Mouse (Mus musculus) liver, adult 2 months (tissue): ENCODE measurements around the gene Sh2d6. TPM values are rescaled to one million over a fixed set of nuclear protein-coding genes. Genes with fewer than 3 reads are reported as not detected.

ENCODE experiments used
- DNase-seq: peaks from one replicate; pipeline ENCODE4 v3.0.0-alpha.2; 2011; ENCODE audit warnings: low read depth, low spot score; ENCODE audit errors: extremely low read depth
- H3K27ac ChIP-seq: fragments of 200-500 bp; replicated peaks from 2 replicates; pipeline ENCODE4 v1.5.1; 2012; ENCODE audit warnings: low read depth, mild to moderate bottlenecking, control low read depth, inconsistent platforms, low read length; ENCODE audit not compliant: insufficient read depth
- H3K27me3 ChIP-seq: fragments of 200-500 bp; 2 replicates; pipeline ENCODE4 v1.6.1; 2012; ENCODE audit warnings: mild to moderate bottlenecking, moderate library complexity, low read length, inconsistent platforms; ENCODE audit not compliant: control insufficient read depth, insufficient read depth
- H3K36me3 ChIP-seq: fragments of 200-500 bp; 2 replicates; pipeline ENCODE4 v1.6.1; 2012; ENCODE audit warnings: low read length, inconsistent platforms; ENCODE audit not compliant: control insufficient read depth, insufficient read depth
- H3K4me1 ChIP-seq: fragments of 200-500 bp; 2 replicates; pipeline ENCODE4 v1.6.1; 2011; ENCODE audit warnings: low read length; ENCODE audit not compliant: control insufficient read depth, insufficient read depth
- H3K4me3 ChIP-seq: fragments of 200-500 bp; 2 replicates; pipeline ENCODE4 v1.5.1; 2011; ENCODE audit warnings: low read depth, mild to moderate bottlenecking, control low read depth, low read length, moderate library complexity; ENCODE audit not compliant: insufficient read depth
- H3K79me2 ChIP-seq: fragments of 200-500 bp; 2 replicates; pipeline ENCODE4 v1.6.1; 2012; ENCODE audit warnings: inconsistent platforms, mild to moderate bottlenecking, low read length, moderate library complexity; ENCODE audit not compliant: control insufficient read depth, insufficient read depth
- H3K9ac ChIP-seq: fragments of 200-500 bp; 2 replicates; pipeline ENCODE4 v1.6.1; 2012; ENCODE audit warnings: low read depth, mild to moderate bottlenecking, control low read depth, inconsistent platforms, low read length
- CTCF ChIP-seq: fragments of 200-500 bp; IDR thresholded peaks from 2 replicates; pipeline ENCODE4 v1.5.1; 2011; ENCODE audit warnings: low read depth, low read length, control low read depth
- POLR2A ChIP-seq: fragments of 200-500 bp; IDR thresholded peaks from 2 replicates; pipeline ENCODE4 v1.6.1; 2011; ENCODE audit warnings: low read length, control low read depth; ENCODE audit not compliant: insufficient read depth; ENCODE audit errors: extremely low read depth
- WGBS: fragments of 180-500 bp; shearing (Covaris S2); methylation state at CpG from one replicate; pipeline ENCODE4 v1.1.7; 2018; 5-methylcytosine and 5-hydroxymethylcytosine counted together
- polyA plus RNA-seq: library from polyadenylated mRNA; depleted of rRNA; stranded (reverse); fragments of >200 nt; gene quantifications from 2 replicates; pipeline ENCODE4 v1.2.3, GENCODE M21; 2012
- total RNA-seq: library from RNA; depleted of rRNA; stranded (reverse); fragments of >200 nt; gene quantifications from 2 replicates; pipeline ENCODE4 v1.2.3, GENCODE M21; 2014

Gene Sh2d6
- total and polyA plus RNA-seq, 2 experiments, result not detected

- Histone ChIP-seq H3K9ac (no peak overlapping the region), H3K79me2 (peaks cover 4% of the 10 kb centered on the region; the same call in 1 of the 2 replicates), H3K4me1 (peaks cover 22% of the 10 kb centered on the region), H3K27me3 (no peaks in the 10 kb centered on the region), H3K27ac (no peak overlapping the region), H3K4me3 (no peak overlapping the region), H3K36me3 (peaks cover 4% of the 10 kb centered on the region; the same call in 1 of the 2 replicates)
- TF ChIP-seq CTCF (no peak), POLR2A (no peak)
- no peak for DNase-seq
- WGBS, result 43% methylated on average over 7 of the region's 7 CpGs
Measured at GRCm38 (mm10) chr6:72565506-72565905, 44.0 kb upstream of the Sh2d6 start.

DNA sequence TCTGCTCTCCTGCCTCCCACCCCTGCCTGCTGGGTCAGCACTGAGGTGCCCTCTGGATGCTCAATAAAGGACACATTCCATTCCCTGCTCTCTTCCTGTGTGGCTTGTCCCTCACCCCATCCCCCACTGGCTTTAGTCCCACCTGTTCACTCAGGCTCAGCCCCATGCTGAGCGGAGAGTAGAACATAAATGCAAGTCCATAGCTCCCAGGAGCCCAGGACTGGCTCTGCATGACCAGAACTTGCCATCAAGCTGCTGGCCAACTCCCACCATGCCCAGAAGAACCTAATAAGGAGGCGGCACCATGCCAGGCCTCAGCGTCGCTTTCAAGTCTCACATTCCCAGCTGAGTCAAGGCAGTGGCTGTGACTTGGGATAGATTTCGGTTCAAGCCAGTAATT is 41.4 kb upstream of the Sh2d6 start:
- no peak for DNase-seq
- Histone ChIP-seq H3K4me3 (no peak overlapping the region), H3K27ac (no peak overlapping the region), H3K79me2 (no peaks in the 10 kb centered on the region), H3K9ac (no peak overlapping the region), H3K4me1 (peaks cover 7% of the 10 kb centered on the region), H3K36me3 (peaks cover under 1% of the 10 kb centered on the region; the same call in 1 of the 2 replicates), H3K27me3 (no peaks in the 10 kb centered on the region)
- no peak for TF ChIP-seq POLR2A
- TF ChIP-seq CTCF, result no peak
- 91% methylated on average over 5 of the region's 5 CpGs for WGBS

DNA sequence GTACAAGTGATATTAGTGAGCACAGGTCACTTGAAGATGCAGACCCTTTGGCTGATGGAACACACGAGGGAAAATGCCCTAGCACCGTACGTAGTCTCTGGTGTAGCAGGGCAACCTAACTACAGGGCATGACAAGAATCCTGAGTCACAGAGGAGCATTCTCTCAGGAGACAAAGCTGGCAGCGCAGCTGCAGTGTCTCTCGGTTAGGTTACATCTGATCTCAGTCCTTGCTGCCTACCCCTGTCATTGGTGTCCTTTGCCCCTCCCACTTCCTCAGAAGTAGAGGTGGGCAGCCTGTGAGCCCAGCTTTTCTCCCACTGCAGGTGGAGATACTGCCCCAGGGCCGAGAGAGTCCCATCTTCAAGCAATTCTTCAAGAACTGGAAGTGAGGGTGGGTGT is 41.0 kb upstream of the Sh2d6 start:
- 86% methylated on average over 6 of the region's 6 CpGs for WGBS
- Histone ChIP-seq H3K36me3 (no peaks in the 10 kb centered on the region), H3K9ac (no peak overlapping the region), H3K4me1 (peaks cover 6% of the 10 kb centered on the region), H3K79me2 (no peaks in the 10 kb centered on the region), H3K4me3 (no peak overlapping the region), H3K27me3 (no peaks in the 10 kb centered on the region), H3K27ac (no peak overlapping the region)
- DNase-seq, result no peak
- no peak for TF ChIP-seq CTCF

DNA sequence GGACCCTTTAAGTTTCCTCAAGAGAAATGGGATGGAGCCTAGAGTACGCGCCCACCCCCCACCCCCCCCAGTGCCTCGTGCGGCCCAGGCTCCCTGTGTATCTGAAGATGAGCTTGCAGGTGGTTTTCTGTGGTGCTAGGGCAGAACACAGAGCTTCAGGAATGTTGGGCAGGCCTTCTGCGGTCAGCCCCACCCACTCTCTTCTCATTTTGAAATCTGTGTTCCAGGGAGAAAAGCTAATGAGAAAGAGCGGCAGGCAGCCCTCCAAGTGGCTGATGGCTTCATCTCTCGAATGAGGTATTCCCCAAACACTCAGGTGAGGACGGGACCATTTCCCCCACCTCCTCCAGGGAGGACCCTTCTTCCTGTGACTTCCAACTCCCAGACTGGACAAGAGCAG is 39.3 kb upstream of the Sh2d6 start:
- no peak for TF ChIP-seq CTCF
- Histone ChIP-seq H3K4me3 (no peak overlapping the region), H3K36me3 (no peaks in the 10 kb centered on the region), H3K9ac (no peak overlapping the region), H3K27ac (no peak overlapping the region), H3K27me3 (no peaks in the 10 kb centered on the region), H3K4me1 (peaks cover 5% of the 10 kb centered on the region), H3K79me2 (no peaks in the 10 kb centered on the region)
- DNase-seq, result no peak
- 86% methylated on average over 8 of the region's 8 CpGs for WGBS

DNA sequence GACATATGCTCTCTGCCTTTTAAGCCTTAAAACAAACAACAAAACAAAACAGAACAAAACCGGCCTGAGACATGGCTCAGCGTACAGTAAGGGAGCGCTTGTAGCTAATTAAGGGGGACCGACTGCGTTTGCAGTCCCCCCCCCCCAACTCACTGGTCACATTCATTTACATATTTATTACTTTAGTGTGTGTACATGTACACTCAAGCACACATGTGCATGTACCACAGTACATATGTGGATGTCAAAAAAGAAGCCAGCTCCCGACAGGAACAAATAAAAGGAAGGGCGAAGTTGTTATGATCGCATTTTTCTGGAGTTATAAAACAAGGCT is 31.5 kb upstream of the Sh2d6 start:
- Histone ChIP-seq H3K79me2 (no peaks in the 10 kb centered on the region), H3K27me3 (no peaks in the 10 kb centered on the region), H3K9ac (peak overlapping the region; percentile 44), H3K4me1 (no peaks in the 10 kb centered on the region), H3K27ac (peak overlapping the region; percentile 45), H3K4me3 (peak overlapping the region; percentile 45), H3K36me3 (no peaks in the 10 kb centered on the region)
- WGBS, result 22% methylated on average over 8 of the region's 8 CpGs
- no peak for DNase-seq
- TF ChIP-seq CTCF, result no peak
- TF ChIP-seq POLR2A, result no peak

- TF ChIP-seq POLR2A (no peak), CTCF (no peak)
- 33% methylated on average over 27 of the region's 27 CpGs for WGBS
- peak overlapping the region; percentile 45 for H3K27ac ChIP-seq
- peak overlapping the region; percentile 45 for H3K4me3 ChIP-seq
- no peaks in the 10 kb centered on the region for H3K79me2 ChIP-seq
- peak overlapping the region; percentile 44 for H3K9ac ChIP-seq
- no peaks in the 10 kb centered on the region for H3K4me1 ChIP-seq
- H3K36me3 ChIP-seq, result no peaks in the 10 kb centered on the region
- peak; percentile 54 for DNase-seq
- H3K27me3 ChIP-seq, result no peaks in the 10 kb centered on the region
Measured at GRCm38 (mm10) chr6:72552171-72553078, 30.9 kb upstream of the Sh2d6 start.
